Mouse (Mus musculus): ENCODE measurements around the gene Neurod4. TPM values are rescaled to one million over a fixed set of nuclear protein-coding genes. Genes with fewer than 3 reads are reported as not detected.

Gene Neurod4
- polyA plus RNA-seq, 1 experiment from 2014 or later = 1.2 TPM

- no peaks in the 10 kb centered on the region for H3K9me3 ChIP-seq (ENCODE audit: control insufficient read depth, low read length)
- H3K27me3 ChIP-seq (ENCODE audit: control insufficient read depth, insufficient read depth, low read length) = no peaks in the 10 kb centered on the region
- H3K27ac ChIP-seq = no peak overlapping the region
- ATAC-seq (ENCODE audit: low FRiP score) (peak; percentile 66; the same call in 1 of the 2 replicates), DNase-seq (ENCODE audit: low spot score) (no peak)
- H3K9ac ChIP-seq = no peak overlapping the region
- no peak overlapping the region for H3K4me2 ChIP-seq (replicated peaks)
- H3K4me1 ChIP-seq (replicated peaks; ENCODE audit: control insufficient read depth, insufficient read depth, low read length) = no peaks in the 10 kb centered on the region
- no peak overlapping the region for H3K4me3 ChIP-seq (replicated peaks; ENCODE audit: low read length)
- 25% methylated on average over 4 of the region's 4 CpGs for WGBS
- H3K36me3 ChIP-seq (replicated peaks; ENCODE audit: control insufficient read depth, insufficient read depth) = no peaks in the 10 kb centered on the region
These were observed 16.8 kb downstream of the Neurod4 start for GRCm38 (mm10) chr10:130263203-130263602.

DNA sequence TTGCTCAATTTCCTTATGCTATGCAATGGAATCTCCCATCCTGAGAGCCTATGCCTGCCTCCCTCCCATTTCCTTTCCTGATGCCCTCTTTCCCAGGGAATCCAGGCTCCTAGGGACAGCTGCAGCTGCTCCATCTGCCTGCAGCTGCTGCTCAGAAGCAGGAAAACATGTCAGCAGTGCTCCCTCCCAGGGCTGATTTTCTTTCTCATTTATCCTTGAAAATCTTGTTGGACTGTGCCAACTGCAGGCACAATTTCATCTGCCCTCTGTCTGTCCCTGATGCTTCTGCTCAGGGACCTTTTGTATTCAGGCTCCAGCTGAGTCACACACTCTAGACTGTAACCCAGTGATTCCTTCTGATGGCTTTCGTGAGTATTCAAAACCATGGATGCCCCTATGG, 20.6 kb downstream of the Neurod4 start:
- Histone ChIP-seq H3K9ac (no peak overlapping the region), H3K9me3 (ENCODE audit: control insufficient read depth, low read length) (no peaks in the 10 kb centered on the region), H3K4me2 (replicated peaks) (no peak overlapping the region), H3K4me3 (replicated peaks; ENCODE audit: low read length) (no peak overlapping the region), H3K36me3 (replicated peaks; ENCODE audit: control insufficient read depth, insufficient read depth) (no peaks in the 10 kb centered on the region), H3K4me1 (replicated peaks; ENCODE audit: control insufficient read depth, insufficient read depth, low read length) (no peaks in the 10 kb centered on the region), H3K27ac (no peak overlapping the region; the same call in 1 of the 2 replicates), H3K27me3 (ENCODE audit: control insufficient read depth, insufficient read depth, low read length) (no peaks in the 10 kb centered on the region)
- DNase-seq (ENCODE audit: low spot score) (no peak), ATAC-seq (ENCODE audit: low FRiP score) (peak; percentile 77)
- WGBS = 48% methylated on average over 1 of the region's 1 CpGs

- Histone ChIP-seq H3K36me3 (replicated peaks; ENCODE audit: control insufficient read depth, insufficient read depth) (no peaks in the 10 kb centered on the region), H3K27ac (no peak overlapping the region), H3K4me1 (replicated peaks; ENCODE audit: control insufficient read depth, insufficient read depth, low read length) (no peaks in the 10 kb centered on the region), H3K4me2 (replicated peaks) (no peak overlapping the region), H3K27me3 (ENCODE audit: control insufficient read depth, insufficient read depth, low read length) (no peaks in the 10 kb centered on the region), H3K9ac (no peak overlapping the region), H3K9me3 (ENCODE audit: control insufficient read depth, low read length) (no peaks in the 10 kb centered on the region), H3K4me3 (replicated peaks; ENCODE audit: low read length) (no peak overlapping the region)
- DNase-seq (ENCODE audit: low spot score) (no peak), ATAC-seq (ENCODE audit: low FRiP score) (peak; percentile 62; the same call in 1 of the 2 replicates)
- WGBS = 5% methylated on average over 2 of the region's 2 CpGs
These were observed 35.8 kb downstream of the Neurod4 start for GRCm38 (mm10) chr10:130244271-130244670.

DNA sequence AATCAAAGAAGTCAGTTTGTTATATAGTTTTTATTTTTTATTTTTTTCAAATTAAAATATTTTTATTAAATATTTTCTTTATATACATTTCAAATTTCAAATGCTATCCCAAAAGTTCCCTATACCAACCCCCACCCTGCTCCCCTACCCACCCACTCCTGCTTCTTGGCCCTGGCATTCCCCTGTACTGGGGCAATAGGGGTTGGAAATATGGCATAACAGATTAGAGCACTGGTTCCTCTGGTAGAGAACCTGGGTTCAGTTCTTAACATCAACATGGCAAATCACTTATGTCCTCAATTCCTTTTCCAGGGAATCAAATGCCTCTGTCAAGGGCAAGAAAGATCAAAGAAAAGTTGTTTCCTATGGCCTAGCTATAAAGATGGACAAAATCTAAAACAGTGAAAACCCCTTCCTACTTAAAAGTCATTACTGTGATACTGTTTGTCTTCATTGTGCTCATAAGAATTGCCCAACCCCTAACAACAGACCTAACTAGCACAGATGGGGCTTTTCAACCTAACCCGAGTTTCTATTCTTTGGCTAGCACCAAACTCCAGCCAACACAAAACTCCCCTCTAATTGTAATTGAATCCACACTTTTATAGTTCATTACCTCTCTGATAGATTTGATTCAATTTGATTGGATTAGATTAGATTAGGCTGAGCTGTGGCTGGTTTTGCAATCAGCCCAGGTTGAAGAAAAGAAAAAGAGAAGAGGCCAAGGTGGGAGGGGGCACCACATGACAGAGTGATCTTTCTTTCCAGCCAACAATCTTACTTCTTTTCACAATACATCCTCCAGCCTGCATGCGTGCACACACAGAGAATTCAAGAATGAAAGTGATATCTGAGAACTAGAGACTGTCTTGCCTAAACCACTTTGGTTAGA, 41.5 kb downstream of the Neurod4 start:
- Histone ChIP-seq H3K4me1 (replicated peaks; ENCODE audit: control insufficient read depth, insufficient read depth, low read length) (no peaks in the 10 kb centered on the region), H3K27ac (no peak overlapping the region), H3K9ac (no peak overlapping the region), H3K4me2 (replicated peaks) (no peak overlapping the region), H3K9me3 (ENCODE audit: control insufficient read depth, low read length) (no peaks in the 10 kb centered on the region), H3K36me3 (replicated peaks; ENCODE audit: control insufficient read depth, insufficient read depth) (no peaks in the 10 kb centered on the region), H3K4me3 (replicated peaks; ENCODE audit: low read length) (no peak overlapping the region), H3K27me3 (ENCODE audit: control insufficient read depth, insufficient read depth, low read length) (no peaks in the 10 kb centered on the region)
- no peak for ATAC-seq (ENCODE audit: low FRiP score)
- no peak for DNase-seq (ENCODE audit: low spot score)
- WGBS = 45% methylated on average over 2 of the region's 2 CpGs

GRCm38 (mm10) chr10:130234576-130234975, 45.5 kb downstream of the Neurod4 start:
- WGBS = 23% methylated on average over 1 of the region's 1 CpGs
- DNase-seq (ENCODE audit: low spot score) = no peak
- Histone ChIP-seq H3K4me1 (replicated peaks; ENCODE audit: control insufficient read depth, insufficient read depth, low read length) (no peaks in the 10 kb centered on the region), H3K9me3 (ENCODE audit: control insufficient read depth, low read length) (no peaks in the 10 kb centered on the region), H3K4me3 (replicated peaks; ENCODE audit: low read length) (no peak overlapping the region), H3K4me2 (replicated peaks) (no peak overlapping the region), H3K36me3 (replicated peaks; ENCODE audit: control insufficient read depth, insufficient read depth) (no peaks in the 10 kb centered on the region), H3K27ac (no peak overlapping the region), H3K9ac (no peak overlapping the region), H3K27me3 (ENCODE audit: control insufficient read depth, insufficient read depth, low read length) (no peaks in the 10 kb centered on the region)
- ATAC-seq (ENCODE audit: low FRiP score) = no peak

DNA sequence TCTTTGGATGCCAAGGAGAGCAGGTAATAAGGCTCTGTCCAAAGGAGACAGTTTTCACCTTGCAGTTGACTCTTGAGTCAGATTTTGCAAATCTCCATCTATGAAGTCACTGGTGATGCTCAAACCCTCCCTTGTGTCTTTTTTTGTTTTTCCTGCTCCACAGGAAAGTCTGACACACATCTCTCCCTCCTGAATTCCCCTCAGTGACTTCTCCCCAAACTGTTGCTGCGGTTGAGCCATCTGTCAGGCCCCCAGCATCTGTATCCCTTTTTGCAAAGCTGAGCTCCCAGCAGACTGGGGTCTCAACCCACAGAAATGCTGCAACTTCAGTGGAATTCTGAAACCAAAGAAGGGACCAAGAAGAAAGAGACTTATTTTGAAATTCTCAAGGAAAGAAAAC, 47.9 kb downstream of the Neurod4 start:
- Histone ChIP-seq H3K9ac (no peak overlapping the region), H3K9me3 (ENCODE audit: control insufficient read depth, low read length) (no peaks in the 10 kb centered on the region), H3K27me3 (ENCODE audit: control insufficient read depth, insufficient read depth, low read length) (no peaks in the 10 kb centered on the region), H3K36me3 (replicated peaks; ENCODE audit: control insufficient read depth, insufficient read depth) (no peaks in the 10 kb centered on the region), H3K4me3 (replicated peaks; ENCODE audit: low read length) (no peak overlapping the region), H3K4me1 (replicated peaks; ENCODE audit: control insufficient read depth, insufficient read depth, low read length) (no peaks in the 10 kb centered on the region), H3K27ac (no peak overlapping the region), H3K4me2 (replicated peaks) (no peak overlapping the region)
- DNase-seq (ENCODE audit: low spot score) = no peak
- 44% methylated on average over 1 of the region's 1 CpGs for WGBS
- no peak for ATAC-seq (ENCODE audit: low FRiP score)

DNA sequence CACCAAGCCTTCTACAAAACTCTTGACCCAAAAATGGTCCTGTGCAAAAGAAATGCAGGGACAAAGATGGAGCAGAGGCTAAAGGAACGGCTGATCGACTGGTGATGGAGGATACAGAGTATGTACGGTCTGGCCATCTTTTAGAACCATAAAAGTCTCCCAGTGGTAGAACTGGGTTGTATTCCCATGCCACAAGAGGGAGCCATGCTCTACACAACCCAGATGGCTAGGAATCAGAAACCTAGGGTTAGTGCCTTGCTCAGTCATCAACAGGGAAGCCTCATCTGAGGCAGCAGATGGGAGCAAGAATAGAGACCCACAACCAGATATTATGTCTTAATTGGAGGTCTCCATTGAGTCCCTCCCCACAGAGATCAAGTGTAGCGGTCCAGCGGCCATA, 50.5 kb downstream of the Neurod4 start:
- Histone ChIP-seq H3K27me3 (ENCODE audit: control insufficient read depth, insufficient read depth, low read length) (no peaks in the 10 kb centered on the region), H3K27ac (no peak overlapping the region), H3K9ac (no peak overlapping the region), H3K36me3 (replicated peaks; ENCODE audit: control insufficient read depth, insufficient read depth) (no peaks in the 10 kb centered on the region), H3K4me1 (replicated peaks; ENCODE audit: control insufficient read depth, insufficient read depth, low read length) (no peaks in the 10 kb centered on the region), H3K4me2 (replicated peaks) (no peak overlapping the region), H3K9me3 (ENCODE audit: control insufficient read depth, low read length) (no peaks in the 10 kb centered on the region), H3K4me3 (replicated peaks; ENCODE audit: low read length) (no peak overlapping the region)
- DNase-seq (ENCODE audit: low spot score) = no peak
- 88% methylated on average over 5 of the region's 5 CpGs for WGBS
- no peak for ATAC-seq (ENCODE audit: low FRiP score)

GRCm38 (mm10) chr10:130228246-130228645, 51.8 kb downstream of the Neurod4 start:
- H3K27ac ChIP-seq = no peak overlapping the region

GRCm38 (mm10) chr10:130225034-130225433, 55.0 kb downstream of the Neurod4 start:
- no peak for ATAC-seq (ENCODE audit: low FRiP score)
- WGBS = 89% methylated on average over 3 of the region's 3 CpGs

More at GRCm38 (mm10) chr10:130228246-130228645, 51.8 kb downstream of the Neurod4 start:
- no peak overlapping the region for H3K4me3 ChIP-seq (replicated peaks; ENCODE audit: low read length)
- peak; percentile 82 for DNase-seq (ENCODE audit: low spot score)
- peak; percentile 95 for ATAC-seq (ENCODE audit: low FRiP score)
- H3K36me3 ChIP-seq (replicated peaks; ENCODE audit: control insufficient read depth, insufficient read depth) = no peaks in the 10 kb centered on the region
- no peak overlapping the region for H3K4me2 ChIP-seq (replicated peaks)
- WGBS = 0% methylated on average over 1 of the region's 1 CpGs
- H3K9ac ChIP-seq = no peak overlapping the region
- no peaks in the 10 kb centered on the region for H3K27me3 ChIP-seq (ENCODE audit: control insufficient read depth, insufficient read depth, low read length)
- H3K9me3 ChIP-seq (ENCODE audit: control insufficient read depth, low read length) = no peaks in the 10 kb centered on the region
- H3K4me1 ChIP-seq (replicated peaks; ENCODE audit: control insufficient read depth, insufficient read depth, low read length) = no peaks in the 10 kb centered on the region

More at GRCm38 (mm10) chr10:130225034-130225433, 55.0 kb downstream of the Neurod4 start:
- H3K36me3 ChIP-seq (replicated peaks; ENCODE audit: control insufficient read depth, insufficient read depth) = no peaks in the 10 kb centered on the region
- no peak overlapping the region for H3K9ac ChIP-seq
- no peaks in the 10 kb centered on the region for H3K4me1 ChIP-seq (replicated peaks; ENCODE audit: control insufficient read depth, insufficient read depth, low read length)
- no peaks in the 10 kb centered on the region for H3K27me3 ChIP-seq (ENCODE audit: control insufficient read depth, insufficient read depth, low read length)
- DNase-seq (ENCODE audit: low spot score) = no peak
- H3K9me3 ChIP-seq (ENCODE audit: control insufficient read depth, low read length) = no peaks in the 10 kb centered on the region
- H3K4me3 ChIP-seq (replicated peaks; ENCODE audit: low read length) = no peak overlapping the region
- no peak overlapping the region for H3K4me2 ChIP-seq (replicated peaks)
- no peak overlapping the region for H3K27ac ChIP-seq

All from hindbrain, embryonic 14.5 days (tissue).